Mouse (Mus musculus) heart, adult 8-10 months (tissue): ENCODE results near the gene Med26. TPM values are rescaled to one million over a fixed set of nuclear protein-coding genes. Genes with fewer than 3 reads are reported as not detected.
A peak's percentile ranks its signal among the peaks of the same experiment; 100 is the strongest.

ENCODE experiments used
- DNase-seq: peaks from one replicate; pipeline ENCODE4 v3.0.0; 2022; ENCODE audit warnings: low spot score
- microRNA-seq: library from miRNA; unstranded; fragments of <30 nt; microRNA quantifications from one replicate; pipeline ENCODE4 v1.2.0, GENCODE M21; 2022
- total RNA-seq, 4 experiments: library from RNA; stranded (reverse); gene quantifications; 2 replicates each; pipeline ENCODE4 v1.2.4; 2022

Med26 gene
- total RNA-seq, 4 experiments from 2014 or later: 6.3 to 8.5 (median 7.6) TPM

DNA sequence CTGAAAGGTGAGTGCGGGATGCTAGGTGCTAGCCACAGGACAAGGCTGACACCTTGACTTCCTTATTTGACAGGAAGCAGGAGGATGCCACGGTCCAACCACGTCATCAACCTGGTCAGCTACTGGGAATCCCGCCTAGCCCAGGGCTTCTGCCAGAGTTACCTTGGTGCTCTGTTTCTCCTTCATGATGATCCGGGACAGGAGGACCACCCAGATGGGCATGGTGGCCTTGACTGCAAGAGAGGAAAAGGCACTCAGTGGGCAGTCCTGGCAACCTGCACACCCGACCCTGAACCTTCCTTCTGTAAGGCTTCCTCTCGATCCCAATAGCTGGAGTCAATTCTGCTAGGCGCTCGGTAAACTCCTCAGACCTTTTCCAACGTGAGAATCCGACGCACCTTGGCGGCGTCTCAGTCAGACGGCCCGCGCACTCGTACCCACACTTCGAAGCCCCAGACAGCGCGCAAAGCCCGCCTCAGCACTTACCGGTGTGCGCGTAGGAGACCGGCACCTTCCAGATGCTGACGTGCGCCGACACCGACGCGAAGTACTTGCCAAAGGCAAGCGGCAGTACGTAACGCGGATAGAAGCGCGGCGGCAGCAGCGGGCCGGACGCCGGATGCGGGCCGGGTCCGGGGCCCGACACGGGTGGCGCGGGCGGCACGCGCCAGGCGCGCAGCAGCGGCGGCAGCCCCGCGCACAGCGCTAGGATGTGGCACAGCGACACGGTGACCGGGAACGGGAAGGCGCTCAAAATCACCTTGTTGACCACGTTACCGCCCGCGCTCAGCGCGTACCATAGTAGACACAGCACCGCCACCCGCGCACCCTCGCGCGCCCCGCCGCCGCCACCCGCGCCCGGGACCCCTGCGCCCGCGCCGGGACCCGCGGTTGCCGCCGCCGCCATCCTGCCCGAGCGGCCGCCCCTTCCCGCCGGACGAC lies 56.1 kb downstream of the Med26 start, which contains the start of gene Slc35e1:
Slc35e1 (minus strand) TSS at position 935 of the 942 bp plus-strand sequence.
- DNase-seq: no peak

GRCm38 (mm10) chr8:72491017-72491416 lies 57.1 kb downstream of the Med26 start:
- no peak for DNase-seq

DNA sequence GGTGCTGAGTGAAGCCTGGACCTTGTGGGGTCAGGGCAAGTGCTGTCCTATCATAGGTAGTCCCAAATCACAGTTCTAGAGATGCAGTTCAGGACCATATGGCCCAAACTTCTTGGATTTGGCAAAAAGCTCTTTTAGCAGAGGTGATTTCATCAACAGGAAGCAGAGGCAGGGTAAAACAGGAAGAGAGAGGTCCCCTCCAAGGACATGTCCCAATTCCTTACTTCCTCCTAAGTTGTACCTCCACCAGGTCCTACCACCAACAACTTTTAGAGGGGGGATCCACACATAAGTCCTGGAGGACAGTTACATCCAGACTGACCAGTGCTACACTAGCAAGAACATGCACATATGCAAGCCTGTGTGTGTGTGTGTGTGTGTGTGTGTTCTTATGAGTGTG lies 61.1 kb downstream of the Med26 start:
- no peak for DNase-seq

- peak; percentile 56 for DNase-seq
Observed at GRCm38 (mm10) chr8:72485456-72486199, 62.4 kb downstream of the Med26 start.

GRCm38 (mm10) chr8:72474826-72475546 lies 73.1 kb downstream of the Med26 start, which contains the start of gene Cherp:
Cherp (minus strand) TSS chr8:72475226.
- peak; percentile 97 for DNase-seq

GRCm38 (mm10) chr8:72470684-72471083 lies 77.4 kb downstream of the Med26 start:
- no peak for DNase-seq

DNA sequence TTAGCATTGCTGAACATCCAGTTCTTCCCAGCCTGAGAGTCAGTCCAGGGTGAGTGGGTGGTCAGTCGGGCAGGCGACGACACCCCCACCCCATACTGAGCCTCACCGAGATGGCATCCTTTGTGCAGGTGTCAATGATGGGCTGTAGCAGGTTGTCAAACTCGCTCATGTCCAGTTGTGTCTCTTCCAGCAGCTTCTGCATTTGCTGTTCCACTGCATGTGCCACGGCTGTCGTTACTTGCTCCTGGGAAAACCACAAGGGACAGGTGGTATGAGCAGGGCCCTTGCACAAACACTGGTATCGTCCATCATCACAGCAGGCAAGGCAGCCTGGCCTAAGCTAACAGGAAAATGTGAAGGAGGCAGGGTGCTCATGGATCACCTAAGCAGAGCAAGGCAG lies 78.1 kb downstream of the Med26 start:
- no peak for DNase-seq

- DNase-seq: no peak
Observed at GRCm38 (mm10) chr8:72469243-72469642, 78.8 kb downstream of the Med26 start.

- DNase-seq: no peak
Observed at GRCm38 (mm10) chr8:72464211-72464610, 83.9 kb downstream of the Med26 start.

- DNase-seq: no peak
Observed at GRCm38 (mm10) chr8:72459881-72460533, 88.1 kb downstream of the Med26 start.

DNA sequence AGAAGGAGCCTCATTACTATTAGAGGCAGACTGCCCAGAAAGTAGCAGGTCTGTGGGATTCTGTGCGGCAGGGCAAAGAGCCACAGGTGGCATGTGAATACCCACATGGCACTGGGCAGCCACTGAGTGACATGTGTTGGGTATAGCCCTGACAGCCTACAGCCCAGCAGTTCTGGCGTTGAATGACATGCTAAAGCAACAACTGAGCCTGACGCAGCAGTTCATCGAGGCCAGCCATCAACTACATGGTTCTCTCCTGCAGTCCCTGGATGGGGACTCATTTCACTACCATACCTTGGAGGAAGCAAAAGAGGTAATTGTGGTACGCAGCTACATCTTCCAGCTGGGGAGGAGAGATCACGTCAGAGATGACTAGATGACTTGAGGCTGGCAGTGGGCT lies 89.6 kb downstream of the Med26 start:
- no peak for DNase-seq

GRCm38 (mm10) chr8:72457806-72458205 lies 90.3 kb downstream of the Med26 start:
- no peak for DNase-seq

DNA sequence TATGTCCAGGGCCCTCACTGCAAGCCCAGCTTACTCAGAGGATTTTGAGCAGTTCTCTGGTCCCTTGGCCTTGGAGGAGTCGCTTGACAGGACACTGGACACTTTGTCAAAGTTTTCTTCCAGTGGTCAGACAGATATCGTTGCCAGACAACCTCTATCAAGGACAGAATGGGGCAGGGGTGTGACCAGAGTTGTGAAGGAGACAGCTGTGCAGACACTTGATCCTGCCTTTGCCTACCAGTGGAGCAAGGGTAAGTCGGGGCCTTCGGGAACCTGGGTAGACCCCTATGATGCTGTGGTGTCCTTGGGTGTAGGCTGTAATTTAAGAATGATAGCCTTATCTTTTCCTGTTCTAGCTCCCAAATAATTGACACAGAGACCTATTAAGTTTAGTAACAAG lies 92.8 kb downstream of the Med26 start:
- DNase-seq: no peak

DNA sequence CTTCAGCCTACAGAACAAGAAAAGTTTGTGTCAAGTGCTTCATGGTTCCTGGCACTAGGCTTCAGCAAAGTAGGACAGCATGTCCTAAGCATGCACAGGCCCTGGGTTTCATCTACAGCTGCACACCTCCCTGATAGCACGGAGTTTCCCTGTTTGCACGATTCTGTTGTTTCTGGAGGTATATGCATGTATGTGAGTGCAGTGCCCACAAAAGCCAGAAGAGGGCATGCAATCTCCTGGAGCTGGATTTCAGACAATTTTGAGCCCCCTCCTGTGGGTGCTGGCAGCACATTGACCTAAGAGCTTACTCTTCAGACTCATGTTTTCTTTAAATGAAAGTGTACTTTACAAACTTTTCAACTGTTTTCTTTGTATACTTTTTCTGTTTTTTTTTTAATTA lies 94.2 kb downstream of the Med26 start:
- DNase-seq: no peak

DNA sequence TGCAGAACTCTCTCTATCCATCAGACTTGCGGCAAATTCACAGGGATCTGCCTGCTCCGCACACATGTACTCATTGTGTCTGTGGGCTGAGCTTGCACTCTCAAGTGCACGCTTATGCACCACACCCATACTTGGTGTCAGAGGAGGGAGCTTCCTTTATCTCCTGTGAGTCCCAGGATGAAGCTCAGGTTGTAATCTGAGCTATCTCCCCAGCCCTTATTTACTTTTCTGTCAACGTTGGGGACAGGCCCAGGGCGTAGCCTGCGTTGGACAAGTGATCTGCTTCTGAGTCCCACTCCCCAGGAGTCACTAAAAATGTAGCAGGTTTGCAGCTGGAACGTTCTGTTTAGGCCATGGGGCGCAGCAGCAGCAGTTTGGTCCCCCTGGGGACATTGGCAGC lies 96.6 kb downstream of the Med26 start:
- no peak for DNase-seq

DNA sequence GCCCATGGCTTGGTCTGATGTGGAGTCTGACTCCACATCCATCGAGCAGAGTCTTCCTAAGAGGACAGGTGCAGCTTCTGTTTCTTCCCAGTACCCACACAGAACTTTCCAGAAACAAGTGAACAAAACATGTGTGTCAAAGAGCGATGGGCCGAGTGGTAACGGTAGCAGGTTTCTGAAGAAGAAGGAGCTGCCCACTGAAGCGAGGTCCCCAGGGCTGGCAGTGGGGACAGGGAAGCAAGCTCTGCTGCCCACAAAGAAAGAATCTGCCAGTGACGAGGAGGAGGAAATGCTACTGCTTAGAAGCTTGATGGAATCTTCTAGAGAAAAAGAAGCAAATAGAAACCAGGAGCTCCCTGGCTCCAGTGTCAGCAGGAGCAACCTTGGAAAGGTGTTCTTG lies 103.0 kb downstream of the Med26 start:
- DNase-seq: no peak

Small RNA genes lying within 50 kb of the gene (microRNA-seq; reads per million reads assigned to microRNA genes)
- not detected for gene Gm28019
- gene Mir7068: 5.3 reads per million, percentile 12 among the genes with 10 or more reads in this experiment

Other genes starting within 250 kb of the Med26 start
- gene Gm10282, start 243.0 kb downstream of the Med26 start, total RNA-seq: 1 to 10 TPM; 5.4 to 8.3 (median 7.5) TPM
- gene Klf2, start 229.2 kb downstream of the Med26 start, total RNA-seq: 10 to 100 TPM; 40.3 to 74.6 (median 52.7) TPM
- gene Eps15l1, start 126.8 kb downstream of the Med26 start, total RNA-seq: 10 to 100 TPM; 36.8 to 46.7 (median 38.3) TPM
- gene Calr3, start 104.4 kb downstream of the Med26 start, total RNA-seq: 10 to 100 TPM; 18.1 to 29.0 (median 23.1) TPM
- gene 1700030K09Rik, start 104.4 kb downstream of the Med26 start, total RNA-seq: 1 to 10 TPM; 4.8 to 5.2 (median 4.8) TPM
- 10 to 100 TPM; 34.7 to 43.9 (median 37.2) TPM for gene Cherp, start 73.0 kb downstream of the Med26 start, total RNA-seq
- 10 to 100 TPM; 77.1 to 88.7 (median 82.1) TPM for gene Slc35e1, start 55.7 kb downstream of the Med26 start, total RNA-seq
- 100 to 1,000 TPM; 117 to 141 (median 135) TPM for gene Smim7, start 22.8 kb upstream of the Med26 start, total RNA-seq
- 100 to 1,000 TPM; 501 to 520 (median 513) TPM for gene Tmem38a, start 23.8 kb upstream of the Med26 start, total RNA-seq
- under 1 TPM; 0.31 to 0.79 (median 0.46) TPM for gene Nwd1, start 98.4 kb upstream of the Med26 start, total RNA-seq
- gene Sin3b, start 175.0 kb upstream of the Med26 start, total RNA-seq: 10 to 100 TPM; 71.4 to 77.8 (median 74.3) TPM
- 1 to 10 TPM in 1 of 4 experiments, under 1 TPM in 3; 0.63 to 1.7 (median 0.76) TPM for gene F2rl3, start 213.6 kb upstream of the Med26 start, total RNA-seq